Mouse (Mus musculus): ENCODE results near the gene Anks1b. TPM values are rescaled to one million over a fixed set of nuclear protein-coding genes. Genes with fewer than 3 reads are reported as not detected.

The Anks1b gene
- total and polyA plus RNA-seq, 2 experiments from 2014 or later: 105 to 342 TPM

GRCm38 (mm10) chr10:90043287-90043686 is 170.0 kb downstream of the Anks1b start:
- peak; percentile 55 for TF ChIP-seq CTCF (IDR thresholded peaks at IDR 0.05)
- no peak overlapping the region for H3K4me2 ChIP-seq (ENCODE audit: low read depth, low read length, poor library complexity, severe bottlenecking)
- H3K27me3 ChIP-seq (ENCODE audit: insufficient read depth, low read length): no peaks in the 10 kb centered on the region
- WGBS: 20% methylated on average over 5 of the region's 5 CpGs
- H3K4me3 ChIP-seq (ENCODE audit: low read depth, low read length): no peak overlapping the region
- DNase-seq (ENCODE audit: low spot score) (peak; percentile 63), ATAC-seq (ENCODE audit: low FRiP score) (no peak)
- no peak overlapping the region for H3K27ac ChIP-seq (ENCODE audit: low read depth, low read length)
- H3K9me3 ChIP-seq (ENCODE audit: low read length): no peaks in the 10 kb centered on the region
- no peak overlapping the region for H3K9ac ChIP-seq (replicated peaks; ENCODE audit: low read length, poor library complexity, severe bottlenecking)
- H3K36me3 ChIP-seq (ENCODE audit: insufficient read depth, low read length): no peaks in the 10 kb centered on the region
- H3K4me1 ChIP-seq (ENCODE audit: insufficient read depth, low read length): no peaks in the 10 kb centered on the region

GRCm38 (mm10) chr10:90043773-90044172 is 170.5 kb downstream of the Anks1b start:
- ATAC-seq (ENCODE audit: low FRiP score) (no peak), DNase-seq (ENCODE audit: low spot score) (peak; percentile 66)
- WGBS: 49% methylated on average over 2 of the region's 2 CpGs
- no peaks in the 10 kb centered on the region for H3K36me3 ChIP-seq (ENCODE audit: insufficient read depth, low read length)
- H3K9me3 ChIP-seq (ENCODE audit: low read length): no peaks in the 10 kb centered on the region
- H3K9ac ChIP-seq (replicated peaks; ENCODE audit: low read length, poor library complexity, severe bottlenecking): no peak overlapping the region
- H3K4me2 ChIP-seq (ENCODE audit: low read depth, low read length, poor library complexity, severe bottlenecking): no peak overlapping the region
- no peaks in the 10 kb centered on the region for H3K27me3 ChIP-seq (ENCODE audit: insufficient read depth, low read length)
- no peak overlapping the region for H3K27ac ChIP-seq (ENCODE audit: low read depth, low read length)
- no peaks in the 10 kb centered on the region for H3K4me1 ChIP-seq (ENCODE audit: insufficient read depth, low read length)
- TF ChIP-seq CTCF (IDR thresholded peaks at IDR 0.05): peak; percentile 78
- H3K4me3 ChIP-seq (ENCODE audit: low read depth, low read length): no peak overlapping the region

GRCm38 (mm10) chr10:90044229-90044628 is 170.9 kb downstream of the Anks1b start:
- H3K36me3 ChIP-seq (ENCODE audit: insufficient read depth, low read length): no peaks in the 10 kb centered on the region
- H3K9ac ChIP-seq (replicated peaks; ENCODE audit: low read length, poor library complexity, severe bottlenecking): no peak overlapping the region
- ATAC-seq (ENCODE audit: low FRiP score): no peak
- no peaks in the 10 kb centered on the region for H3K9me3 ChIP-seq (ENCODE audit: low read length)
- no peak overlapping the region for H3K27ac ChIP-seq (ENCODE audit: low read depth, low read length)
- no peak for DNase-seq (ENCODE audit: low spot score)
- no peak for TF ChIP-seq CTCF (IDR thresholded peaks at IDR 0.05)
- no peaks in the 10 kb centered on the region for H3K4me1 ChIP-seq (ENCODE audit: insufficient read depth, low read length)
- H3K27me3 ChIP-seq (ENCODE audit: insufficient read depth, low read length): no peaks in the 10 kb centered on the region
- WGBS: 93% methylated on average over 8 of the region's 8 CpGs
- no peak overlapping the region for H3K4me2 ChIP-seq (ENCODE audit: low read depth, low read length, poor library complexity, severe bottlenecking)
- no peak overlapping the region for H3K4me3 ChIP-seq (ENCODE audit: low read depth, low read length)

- whole genome bisulfite sequencing: 72% methylated on average over 4 of the region's 4 CpGs
- no peak for ATAC-seq (ENCODE audit: low FRiP score)
- H3K9ac ChIP-seq (replicated peaks; ENCODE audit: low read length, poor library complexity, severe bottlenecking): no peak overlapping the region
Observed at GRCm38 (mm10) chr10:90068651-90069050, 195.3 kb downstream of the Anks1b start.

GRCm38 (mm10) chr10:90077930-90078329 is 204.6 kb downstream of the Anks1b start:
- Histone ChIP-seq H3K36me3 (ENCODE audit: insufficient read depth, low read length) (no peaks in the 10 kb centered on the region), H3K9ac (replicated peaks; ENCODE audit: low read length, poor library complexity, severe bottlenecking) (no peak overlapping the region), H3K4me2 (ENCODE audit: low read depth, low read length, poor library complexity, severe bottlenecking) (no peak overlapping the region), H3K9me3 (ENCODE audit: low read length) (no peaks in the 10 kb centered on the region), H3K4me3 (ENCODE audit: low read depth, low read length) (no peak overlapping the region), H3K4me1 (ENCODE audit: insufficient read depth, low read length) (no peaks in the 10 kb centered on the region), H3K27ac (ENCODE audit: low read depth, low read length) (no peak overlapping the region), H3K27me3 (ENCODE audit: insufficient read depth, low read length) (no peaks in the 10 kb centered on the region)
- TF ChIP-seq CTCF (IDR thresholded peaks at IDR 0.05): no peak
- no peak for DNase-seq (ENCODE audit: low spot score)
- no peak for ATAC-seq (ENCODE audit: low FRiP score)
- 84% methylated on average over 9 of the region's 9 CpGs for WGBS

More at GRCm38 (mm10) chr10:90068651-90069050, 195.3 kb downstream of the Anks1b start:
- no peak overlapping the region for H3K27ac ChIP-seq (ENCODE audit: low read depth, low read length)
- no peaks in the 10 kb centered on the region for H3K9me3 ChIP-seq (ENCODE audit: low read length)
- H3K4me1 ChIP-seq (ENCODE audit: insufficient read depth, low read length): no peaks in the 10 kb centered on the region
- no peaks in the 10 kb centered on the region for H3K36me3 ChIP-seq (ENCODE audit: insufficient read depth, low read length)
- H3K4me2 ChIP-seq (ENCODE audit: low read depth, low read length, poor library complexity, severe bottlenecking): no peak overlapping the region
- TF ChIP-seq CTCF (IDR thresholded peaks at IDR 0.05): no peak
- H3K27me3 ChIP-seq (ENCODE audit: insufficient read depth, low read length): no peaks in the 10 kb centered on the region
- H3K4me3 ChIP-seq (ENCODE audit: low read depth, low read length): no peak overlapping the region
- DNase-seq (ENCODE audit: low spot score): no peak

- DNase-seq (ENCODE audit: low spot score) (peak; percentile 8), ATAC-seq (ENCODE audit: low FRiP score) (no peak)
- H3K27me3 ChIP-seq (ENCODE audit: insufficient read depth, low read length): no peaks in the 10 kb centered on the region
- H3K4me3 ChIP-seq (ENCODE audit: low read depth, low read length): no peak overlapping the region
- no peaks in the 10 kb centered on the region for H3K4me1 ChIP-seq (ENCODE audit: insufficient read depth, low read length)
- no peak overlapping the region for H3K27ac ChIP-seq (ENCODE audit: low read depth, low read length)
- TF ChIP-seq CTCF (IDR thresholded peaks at IDR 0.05): no peak
- no peaks in the 10 kb centered on the region for H3K9me3 ChIP-seq (ENCODE audit: low read length)
- H3K9ac ChIP-seq (replicated peaks; ENCODE audit: low read length, poor library complexity, severe bottlenecking): no peak overlapping the region
- no peaks in the 10 kb centered on the region for H3K36me3 ChIP-seq (ENCODE audit: insufficient read depth, low read length)
- no peak overlapping the region for H3K4me2 ChIP-seq (ENCODE audit: low read depth, low read length, poor library complexity, severe bottlenecking)
- 54% methylated on average over 3 of the region's 3 CpGs for WGBS
Observed at GRCm38 (mm10) chr10:90081151-90081550, 207.8 kb downstream of the Anks1b start.

All from midbrain, postnatal 0 days (tissue).